Mouse (Mus musculus) embryonic facial prominence, embryonic 11.5 days (tissue): ENCODE data around the gene Klhl8. TPM values are rescaled to one million over a fixed set of nuclear protein-coding genes. Genes with fewer than 3 reads are reported as not detected.

Experiments used
- ATAC-seq: fragments of 200-750 bp; cut with Nextera tagmentation; replicated peaks from 2 replicates; pipeline ENCODE4 v1.8.0; 2017; ENCODE audit warnings: low read depth; ENCODE audit not compliant: insufficient number of reproducible peaks, low FRiP score, low TSS enrichment
- DNase-seq: peaks from one replicate; pipeline ENCODE4 v3.0.0-alpha.2; 2015; ENCODE audit warnings: low spot score
- H3K27ac ChIP-seq: fragments of 300-500 bp; sonication (generic); replicated peaks from 2 replicates; pipeline ENCODE4 v1.5.1; 2014; ENCODE audit warnings: mild to moderate bottlenecking, low read depth, low read length, control low read depth
- H3K27me3 ChIP-seq: fragments of 300-500 bp; sonication (generic); 2 replicates; pipeline ENCODE4 v1.6.1; 2014; ENCODE audit warnings: mild to moderate bottlenecking, low read length, moderate library complexity, mixed read lengths; ENCODE audit not compliant: control insufficient read depth, insufficient read depth
- H3K36me3 ChIP-seq: fragments of 300-500 bp; sonication (generic); replicated peaks from 2 replicates; pipeline ENCODE4 v1.6.1; 2014; ENCODE audit warnings: low read depth, mild to moderate bottlenecking, low read length, moderate library complexity, mixed read lengths; ENCODE audit not compliant: control insufficient read depth, insufficient read depth
- H3K4me1 ChIP-seq: fragments of 300-500 bp; sonication (generic); 2 replicates; pipeline ENCODE4 v1.6.1; 2014; ENCODE audit warnings: low read length, mixed read lengths; ENCODE audit not compliant: control insufficient read depth, insufficient read depth
- H3K4me2 ChIP-seq: fragments of 300-500 bp; sonication (generic); 2 replicates; pipeline ENCODE4 v1.6.1; 2014; ENCODE audit warnings: low read depth, mild to moderate bottlenecking, control low read depth, low read length, moderate library complexity
- H3K4me3 ChIP-seq: fragments of 300-500 bp; sonication (generic); 2 replicates; pipeline ENCODE4 v1.5.1; 2014; ENCODE audit warnings: low read depth, low read length, control low read depth
- H3K9ac ChIP-seq: fragments of 300-500 bp; sonication (generic); replicated peaks from 2 replicates; pipeline ENCODE4 v1.6.1; 2014; ENCODE audit warnings: mild to moderate bottlenecking, control low read depth, low read length
- H3K9me3 ChIP-seq: fragments of 300-500 bp; sonication (generic); replicated peaks from 2 replicates; pipeline ENCODE4 v1.6.1; 2016; ENCODE audit warnings: mild to moderate bottlenecking, low read length, inconsistent platforms, mixed read lengths; ENCODE audit not compliant: control insufficient read depth
- WGBS: fragments of 180-500 bp; shearing (Covaris S2); extraction: QIAGEN DNeasy Blood & Tissue Kit; methylation state at CpG from one replicate; pipeline ENCODE4 v1.1.7; 2014; 5-methylcytosine and 5-hydroxymethylcytosine counted together
- polyA plus RNA-seq: library from polyadenylated mRNA; unstranded; fragments of >200 nt; fragmentation: Nextera tagmentation; extraction: Ambion mirVana; gene quantifications from 2 replicates; pipeline ENCODE4 v1.2.1, GENCODE M21; 2014

The Klhl8 gene
- polyA plus RNA-seq, 1 experiment from 2014 or later = 14.4 TPM

GRCm38 (mm10) chr5:103814551-103815248 is 96.4 kb downstream of the Klhl8 start:
- DNase-seq (peak; percentile 7), ATAC-seq (no peak)
- H3K27me3 ChIP-seq = no peaks in the 10 kb centered on the region
- no peak overlapping the region for H3K9ac ChIP-seq
- 63% methylated on average over 16 of the region's 16 CpGs for WGBS
- no peak overlapping the region for H3K27ac ChIP-seq
- H3K9me3 ChIP-seq = no peaks in the 10 kb centered on the region
- H3K36me3 ChIP-seq = no peaks in the 10 kb centered on the region
- H3K4me2 ChIP-seq = no peak overlapping the region
- no peaks in the 10 kb centered on the region for H3K4me1 ChIP-seq
- no peak overlapping the region for H3K4me3 ChIP-seq

GRCm38 (mm10) chr5:103813997-103814542 is 97.0 kb downstream of the Klhl8 start:
- Histone ChIP-seq H3K4me1 (no peaks in the 10 kb centered on the region), H3K4me2 (no peak overlapping the region), H3K9me3 (no peaks in the 10 kb centered on the region), H3K27me3 (no peaks in the 10 kb centered on the region), H3K36me3 (no peaks in the 10 kb centered on the region), H3K4me3 (no peak overlapping the region), H3K27ac (no peak overlapping the region), H3K9ac (no peak overlapping the region)
- ATAC-seq (no peak), DNase-seq (no peak)
- WGBS = 87% methylated on average over 12 of the region's 12 CpGs

GRCm38 (mm10) chr5:103813291-103813690 is 97.8 kb downstream of the Klhl8 start:
- Histone ChIP-seq H3K9ac (no peak overlapping the region), H3K4me1 (no peaks in the 10 kb centered on the region), H3K27ac (no peak overlapping the region), H3K4me2 (no peak overlapping the region), H3K36me3 (no peaks in the 10 kb centered on the region), H3K27me3 (no peaks in the 10 kb centered on the region), H3K9me3 (no peaks in the 10 kb centered on the region), H3K4me3 (no peak overlapping the region)
- ATAC-seq (no peak), DNase-seq (no peak)
- 78% methylated on average over 5 of the region's 5 CpGs for WGBS

Other genes starting within 250 kb of the Klhl8 start
- 6.1 and 6.9 TPM in 2 replicates for gene Aff1, start 218.9 kb downstream of the Klhl8 start, polyA plus RNA-seq
- gene Hsd17b13, start 66.2 kb upstream of the Klhl8 start, polyA plus RNA-seq = not detected in 2 replicates
- 1.4 and 1.8 TPM in 2 replicates for gene Hsd17b11, start 110.7 kb upstream of the Klhl8 start, polyA plus RNA-seq
- gene Nudt9, start 135.0 kb upstream of the Klhl8 start, polyA plus RNA-seq = 66.9 and 73.6 TPM in 2 replicates
- not detected in 2 replicates for gene Gm17660, start 166.3 kb upstream of the Klhl8 start, polyA plus RNA-seq
- gene Sparcl1, start 202.5 kb upstream of the Klhl8 start, polyA plus RNA-seq = 45.8 and 48.8 TPM in 2 replicates